Mouse (Mus musculus) R1 (cell line): Measurements from ENCODE around the gene Rgl2.
"Not testable (repeated sequence)": the region's sequence is repeated elsewhere in the genome, so short reads cannot be mapped to it uniquely, and the experiment has no call there.

Experiments used
- DNase-seq: peaks from one replicate; pipeline ENCODE4 v3.0.0-alpha.2; 2018; ENCODE audit warnings: low read depth, low spot score

Gene Rgl2

DNA sequence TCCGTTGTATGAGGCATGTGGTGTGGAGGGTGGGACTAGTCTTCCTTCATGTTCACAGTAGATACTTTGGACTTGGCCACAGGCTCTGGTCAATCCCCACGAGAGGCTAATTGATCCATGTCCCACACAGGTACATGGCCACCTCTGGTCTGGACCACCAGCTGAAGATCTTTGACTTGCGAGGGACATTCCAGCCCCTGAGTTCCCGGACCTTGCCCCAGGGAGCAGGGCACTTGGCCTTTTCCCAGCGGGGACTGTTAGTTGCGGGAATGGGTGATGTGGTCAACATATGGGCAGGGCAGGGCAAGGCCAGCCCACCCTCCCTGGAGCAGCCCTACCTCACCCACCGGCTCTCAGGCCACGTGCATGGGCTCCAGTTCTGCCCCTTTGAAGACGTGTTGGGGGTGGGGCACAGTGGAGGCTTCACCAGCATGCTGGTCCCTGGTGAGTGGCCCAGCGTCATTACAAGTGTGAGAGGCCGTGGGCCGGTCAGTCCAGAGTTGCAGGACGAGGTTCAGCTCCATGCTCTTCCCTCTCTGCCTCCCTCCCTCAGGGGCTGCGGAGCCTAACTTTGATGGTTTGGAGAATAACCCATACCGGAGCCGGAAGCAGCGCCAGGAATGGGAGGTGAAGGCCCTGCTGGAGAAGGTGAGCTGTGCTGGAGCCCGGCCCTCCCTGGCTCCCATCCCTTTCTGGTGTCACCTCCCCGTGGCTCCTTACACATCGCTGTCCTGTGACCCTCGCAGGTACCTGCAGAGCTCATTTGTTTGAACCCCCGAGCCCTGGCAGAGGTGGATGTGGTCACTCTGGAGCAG is 19.0 kb downstream of the Rgl2 start:
- DNase-seq, result no peak

DNA sequence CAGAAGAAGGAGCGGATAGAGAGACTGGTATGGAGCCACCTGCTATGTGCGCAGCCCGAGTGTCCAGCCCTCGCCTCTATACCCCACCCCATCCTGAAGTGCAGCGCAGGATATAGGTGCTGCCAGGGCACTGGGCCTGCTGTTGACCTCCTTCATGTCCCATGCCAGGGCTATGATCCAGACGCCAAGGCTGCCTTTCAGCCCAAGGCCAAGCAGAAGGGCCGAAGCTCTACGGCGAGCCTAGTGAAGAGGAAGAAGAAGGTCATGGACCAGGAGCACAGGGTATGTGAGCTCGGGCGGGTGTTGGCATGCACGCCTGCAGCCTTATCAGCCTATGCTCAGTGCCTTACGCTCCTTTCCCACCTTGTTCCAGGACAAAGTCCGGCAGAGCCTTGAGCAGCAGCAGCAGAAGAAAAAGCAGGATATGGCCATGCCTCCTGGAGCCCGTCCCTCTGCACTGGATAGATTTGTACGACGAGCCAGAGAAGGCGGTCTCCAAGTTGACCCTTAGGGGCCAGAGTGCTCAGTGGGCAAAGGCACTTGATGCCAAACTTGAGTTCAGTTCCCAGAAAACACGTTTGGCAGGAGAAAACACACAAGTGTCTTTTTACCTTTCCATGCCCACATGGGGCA is 19.7 kb downstream of the Rgl2 start:
- no peak for DNase-seq

DNA sequence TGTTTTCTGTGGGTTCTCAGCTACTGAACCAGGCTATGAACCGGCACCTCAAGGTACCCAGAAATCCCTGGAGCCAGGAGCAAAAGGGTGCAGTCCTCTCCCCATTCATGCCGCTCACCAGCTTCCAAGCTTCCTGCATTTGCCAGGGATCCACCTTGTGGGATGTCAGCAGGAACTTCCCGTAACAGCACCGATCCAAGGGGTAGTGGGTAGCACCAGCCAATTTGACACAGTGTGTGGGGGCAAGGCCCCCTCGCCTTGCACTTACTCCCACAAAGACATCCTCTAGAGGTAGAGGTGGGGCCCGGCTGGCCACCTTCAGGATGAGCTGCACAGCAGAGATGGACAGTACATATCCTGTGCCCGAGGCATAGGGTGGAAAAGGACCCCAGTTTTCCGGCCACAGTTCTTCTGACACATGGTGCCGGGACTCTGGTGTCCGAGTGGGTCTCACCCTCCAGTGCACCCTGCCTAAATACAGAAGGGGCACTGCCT is 20.8 kb downstream of the Rgl2 start:
- DNase-seq, result no peak

DNA sequence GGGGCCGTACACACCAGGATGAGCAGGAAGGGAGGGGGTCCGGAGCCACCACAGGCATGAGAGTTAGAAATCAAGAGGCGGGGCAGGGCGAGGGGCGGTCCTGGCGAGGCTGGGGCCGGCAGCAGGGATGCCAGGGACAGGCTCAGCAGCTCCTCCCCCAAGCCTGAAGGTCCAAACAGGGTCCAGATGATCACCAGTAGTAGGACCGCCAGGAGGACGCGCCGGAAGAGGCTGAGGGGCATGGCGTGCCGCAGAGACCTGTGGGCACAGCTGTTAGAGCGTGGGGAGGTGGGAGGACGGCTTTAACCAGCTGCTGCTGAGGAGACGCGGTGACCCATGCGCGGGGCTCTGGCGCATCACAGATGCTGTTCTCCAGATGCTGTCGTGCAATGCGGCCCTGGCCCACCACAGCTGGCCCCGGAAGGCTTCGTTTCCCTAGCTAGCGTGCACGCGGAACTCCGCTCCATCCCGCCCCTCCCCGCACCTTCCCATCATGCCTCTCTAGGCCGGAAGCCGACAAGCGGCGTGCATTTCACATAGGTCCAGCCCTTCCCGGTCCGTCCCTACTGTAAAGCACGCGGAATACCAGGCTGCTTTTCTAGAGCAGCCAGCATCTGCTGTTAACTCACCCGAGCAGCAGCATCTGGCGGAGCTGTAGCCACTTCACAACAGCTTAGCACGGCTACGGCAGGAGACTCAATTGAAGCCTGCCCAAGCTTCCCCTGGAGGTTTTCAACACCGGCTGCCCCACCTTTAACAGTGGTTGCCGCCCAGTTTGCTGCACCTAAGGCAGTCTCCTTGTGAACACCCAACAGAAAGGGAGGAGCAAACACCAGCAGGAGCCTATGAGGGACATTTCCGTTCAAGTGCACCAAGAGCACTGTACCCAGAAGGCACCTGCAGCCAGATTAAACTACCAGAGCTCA is 21.9 kb downstream of the Rgl2 start, which contains the start of gene B3galt4:
Gene B3galt4, minus strand, starts transcription at position 468 of the 926 bp plus-strand sequence.
- peak; percentile 97 for DNase-seq

DNA sequence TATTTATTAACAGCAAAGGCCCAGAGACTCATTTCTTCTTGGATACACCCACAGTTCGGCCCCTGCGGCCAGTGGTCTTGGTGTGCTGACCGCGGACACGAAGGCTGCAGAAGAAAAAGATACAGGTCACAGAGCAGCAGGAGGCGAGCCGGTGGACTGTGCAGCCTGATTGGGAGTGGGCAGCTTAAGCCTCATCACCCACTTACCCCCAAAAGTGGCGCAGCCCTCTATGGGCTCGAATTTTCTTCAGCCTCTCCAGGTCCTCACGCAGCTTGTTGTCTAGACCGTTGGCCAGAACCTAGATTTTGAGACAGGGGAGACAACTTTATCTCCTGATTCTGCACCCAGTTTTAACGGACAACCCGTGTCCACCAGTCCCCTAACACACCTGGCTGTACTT is 22.7 kb downstream of the Rgl2 start:
- not testable (repeated sequence) for DNase-seq

DNA sequence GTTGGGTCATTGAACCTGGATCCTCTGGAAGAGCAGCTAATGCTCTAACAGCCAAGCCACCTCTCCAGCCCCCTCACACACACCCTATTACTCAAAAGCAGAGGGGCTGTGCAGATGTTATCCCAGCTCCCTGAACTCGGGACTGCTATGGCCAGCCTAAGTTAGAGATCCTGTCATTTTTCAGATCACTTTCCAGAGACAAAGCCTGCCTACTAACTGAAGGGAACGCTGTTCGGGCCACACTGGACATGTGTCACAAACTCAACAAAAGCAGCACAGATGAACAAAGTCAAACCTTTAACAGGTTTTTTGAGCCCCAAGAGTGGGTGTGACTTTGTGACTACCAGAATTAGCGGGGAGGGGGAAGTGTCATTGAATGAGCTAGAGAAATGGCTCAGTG is 23.5 kb downstream of the Rgl2 start:
- no peak for DNase-seq

DNA sequence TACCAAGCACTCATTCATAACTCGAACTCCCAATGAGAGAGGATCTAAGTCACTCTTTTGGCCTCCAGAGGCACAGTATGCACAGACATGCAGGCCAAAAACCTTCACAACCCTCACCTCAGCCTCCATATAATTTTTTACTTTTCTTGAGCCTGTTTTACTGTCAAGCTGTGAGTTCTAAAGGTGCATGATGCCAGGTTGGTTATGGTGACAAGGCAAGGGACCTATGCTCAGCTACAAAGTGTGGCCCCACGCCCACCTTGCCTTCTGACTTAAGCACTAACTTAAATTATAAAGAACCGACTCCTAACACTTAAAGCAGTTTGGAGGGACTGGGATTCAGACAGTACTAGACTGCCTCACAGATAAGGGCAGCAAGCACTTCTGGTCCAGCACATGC is 24.0 kb downstream of the Rgl2 start:
- no peak for DNase-seq

DNA sequence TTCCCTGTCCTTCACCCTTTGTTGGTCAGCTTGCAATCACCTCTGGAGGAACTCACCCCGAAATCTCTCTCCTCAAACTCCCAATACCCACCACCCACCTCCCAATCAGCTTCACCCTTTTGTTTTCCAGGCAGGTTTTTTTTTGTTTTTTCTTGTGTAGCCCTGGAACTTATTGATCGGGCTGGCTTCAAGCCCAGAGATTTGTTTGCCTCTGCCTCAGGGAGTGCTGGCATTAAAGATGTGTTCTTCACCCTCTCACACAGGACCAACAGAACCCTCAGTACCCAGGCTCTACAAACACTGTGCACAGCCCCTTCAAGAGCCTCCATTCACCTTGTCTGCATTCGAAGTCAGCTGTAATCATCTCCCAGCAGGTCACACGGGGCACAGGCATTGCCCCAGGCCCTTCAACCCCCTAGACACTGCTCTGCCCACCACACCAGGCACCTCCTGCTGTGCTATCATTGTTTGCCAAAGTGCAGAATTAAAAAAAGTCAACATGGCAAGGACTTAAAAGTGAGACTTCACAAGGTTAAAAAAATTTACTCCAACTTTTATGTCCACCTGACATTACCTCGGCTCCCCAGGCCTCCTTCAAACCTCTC is 24.7 kb downstream of the Rgl2 start:
- no peak for DNase-seq

DNA sequence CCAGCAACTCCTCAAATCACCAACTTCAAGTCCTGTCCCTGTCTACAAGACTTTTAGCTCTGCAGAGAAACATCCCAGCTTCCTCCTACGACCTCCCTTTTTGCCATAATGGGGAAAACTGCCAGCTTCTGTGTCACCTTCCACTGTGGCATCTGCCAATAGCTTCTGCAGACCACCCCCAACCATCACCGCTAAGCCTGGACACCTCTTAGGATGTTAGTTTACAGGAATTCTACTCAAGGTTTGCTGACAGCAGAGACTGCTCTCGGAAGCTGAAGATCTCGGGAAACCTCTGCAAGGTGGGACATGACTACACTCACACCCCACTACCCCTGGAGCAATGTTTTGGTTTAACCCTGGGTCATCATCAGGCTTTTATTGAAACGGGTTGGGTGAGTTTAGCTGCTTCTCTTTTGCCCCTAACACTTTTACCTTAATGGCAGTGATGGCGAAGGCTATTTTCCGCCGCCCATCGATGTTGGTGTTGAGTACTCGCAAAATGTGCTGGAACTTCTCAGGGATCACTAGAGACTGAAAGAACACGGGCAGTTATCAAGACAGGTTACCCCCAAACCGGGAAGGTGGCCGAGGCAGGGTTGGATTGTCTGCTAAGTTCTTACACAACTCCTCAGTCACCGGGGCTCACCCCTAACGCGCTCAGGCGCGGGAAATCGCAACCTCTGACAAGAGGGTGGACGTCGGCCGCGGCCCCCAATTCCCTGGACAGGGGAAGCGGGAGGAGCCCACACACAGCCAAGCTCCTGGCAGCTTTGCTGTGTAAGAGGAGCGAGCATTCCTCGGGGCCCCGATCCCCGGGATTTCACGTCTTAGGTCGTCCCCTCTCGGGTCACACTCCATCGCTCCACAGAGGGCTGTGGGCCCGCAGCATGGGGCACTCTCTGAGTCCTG is 25.6 kb downstream of the Rgl2 start:
- no peak for DNase-seq

DNA sequence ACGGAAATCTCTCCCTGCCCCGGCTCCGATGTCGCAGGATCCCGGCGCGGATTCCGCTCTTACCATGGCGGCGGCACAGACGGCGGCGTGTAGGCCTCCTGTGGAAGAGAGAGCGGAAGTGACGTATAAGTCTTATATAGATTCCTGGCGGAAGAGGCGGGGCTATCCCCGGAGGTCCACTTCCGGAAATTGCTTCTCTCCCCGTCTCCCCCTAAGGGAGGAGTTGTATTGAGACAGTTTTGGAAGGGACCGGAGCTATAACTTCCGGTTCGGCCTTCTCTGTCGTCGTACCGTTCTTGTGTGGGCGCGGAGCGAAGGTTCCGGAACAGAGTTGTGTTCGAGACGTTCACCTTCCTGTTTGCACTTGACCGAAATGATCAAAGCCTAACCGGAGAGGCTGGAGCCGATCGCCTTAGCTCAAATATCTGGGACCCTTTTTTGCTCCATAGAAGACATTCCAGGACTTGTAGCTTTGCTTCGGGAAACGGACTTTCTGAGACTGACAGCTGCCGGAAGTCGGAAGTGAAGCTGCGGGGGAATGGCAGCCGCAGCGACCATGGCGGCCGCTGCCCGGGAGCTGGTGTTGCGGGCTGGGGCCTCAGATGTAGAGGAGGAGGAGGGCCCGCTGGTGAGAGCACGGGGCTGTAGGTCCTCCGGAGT is 26.3 kb downstream of the Rgl2 start, which contains the start of the genes Vps52 and Rps18:
Gene Vps52, plus strand, starts transcription at position 258 of the 660 bp plus-strand sequence.
Gene Rps18, minus strand, starts transcription at position 447 of the 660 bp plus-strand sequence.
- peak; percentile 99 for DNase-seq

DNA sequence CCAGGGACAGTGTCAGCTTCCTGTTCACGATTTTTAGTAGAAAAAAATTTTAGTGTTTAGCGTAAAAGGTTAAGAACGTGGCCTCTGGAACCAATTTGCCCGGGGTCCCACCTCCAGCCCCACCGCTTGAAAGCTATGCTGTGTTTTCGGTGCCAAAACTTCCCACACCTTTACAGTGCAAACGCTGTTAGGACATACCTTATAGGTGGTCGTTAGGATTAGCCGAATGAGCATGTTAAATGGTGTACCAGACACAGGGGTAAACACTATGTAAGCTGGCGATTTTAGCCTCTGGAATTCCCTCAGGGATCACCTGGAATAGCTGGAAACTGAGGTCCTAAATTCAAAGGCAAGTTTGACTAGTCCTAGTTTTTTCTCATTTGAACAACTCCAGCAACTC is 27.0 kb downstream of the Rgl2 start:
- DNase-seq, result no peak

DNA sequence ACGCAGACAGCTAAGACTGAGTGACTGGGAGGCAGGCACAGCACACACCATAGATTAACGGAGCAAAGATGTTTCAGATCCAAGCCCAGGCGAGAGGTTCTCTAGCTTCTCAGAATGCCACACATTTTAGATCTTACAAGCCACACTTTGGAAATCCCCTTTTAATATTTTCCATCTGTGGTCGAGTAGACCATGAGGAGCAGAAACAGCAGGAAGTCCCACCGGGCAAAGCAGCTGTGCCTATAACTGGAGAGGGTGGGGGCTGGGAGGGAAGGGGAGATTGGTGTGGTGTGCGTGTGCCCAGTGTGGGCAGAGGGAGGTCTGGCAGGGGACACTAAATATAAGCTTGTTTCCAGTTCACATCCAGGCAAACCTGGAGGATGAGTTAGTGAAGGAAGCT is 28.1 kb downstream of the Rgl2 start:
- DNase-seq, result no peak

DNA sequence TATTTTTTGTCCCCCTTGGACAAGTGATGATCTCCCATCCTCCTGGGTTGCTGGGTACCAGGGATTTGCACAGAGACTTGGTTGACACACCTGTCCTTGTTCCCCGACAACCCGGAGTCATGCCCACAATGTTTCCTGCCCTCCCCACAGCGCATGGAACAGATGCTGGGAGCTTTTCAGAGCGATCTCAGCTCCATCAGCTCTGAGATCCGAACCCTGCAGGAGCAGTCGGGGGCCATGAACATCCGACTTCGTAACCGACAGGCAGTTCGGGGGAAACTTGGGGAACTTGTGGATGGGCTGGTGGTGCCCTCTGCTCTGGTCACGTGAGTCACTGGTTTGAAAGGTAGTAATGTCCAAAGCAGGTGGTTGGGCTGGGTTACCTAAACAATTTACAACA is 29.1 kb downstream of the Rgl2 start:
- DNase-seq, result no peak

DNA sequence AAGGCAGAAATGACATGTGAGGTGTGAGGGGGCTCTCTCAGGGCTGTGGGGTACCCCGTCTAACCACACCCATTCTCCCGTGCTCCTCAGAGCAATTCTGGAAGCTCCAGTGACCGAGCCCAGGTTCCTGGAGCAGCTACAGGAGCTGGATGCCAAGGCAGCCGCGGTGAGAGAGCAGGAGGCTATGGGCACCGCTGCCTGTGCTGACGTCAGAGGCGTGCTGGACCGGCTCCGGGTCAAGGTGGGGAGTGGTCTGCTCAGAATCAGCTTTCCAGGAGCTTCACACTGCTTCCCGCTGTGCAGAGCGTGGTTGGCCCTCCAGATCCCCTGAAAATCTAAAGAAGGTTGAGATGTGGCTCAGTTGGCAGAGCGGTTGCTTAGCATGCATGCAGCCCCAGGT is 29.8 kb downstream of the Rgl2 start:
- DNase-seq, result no peak

DNA sequence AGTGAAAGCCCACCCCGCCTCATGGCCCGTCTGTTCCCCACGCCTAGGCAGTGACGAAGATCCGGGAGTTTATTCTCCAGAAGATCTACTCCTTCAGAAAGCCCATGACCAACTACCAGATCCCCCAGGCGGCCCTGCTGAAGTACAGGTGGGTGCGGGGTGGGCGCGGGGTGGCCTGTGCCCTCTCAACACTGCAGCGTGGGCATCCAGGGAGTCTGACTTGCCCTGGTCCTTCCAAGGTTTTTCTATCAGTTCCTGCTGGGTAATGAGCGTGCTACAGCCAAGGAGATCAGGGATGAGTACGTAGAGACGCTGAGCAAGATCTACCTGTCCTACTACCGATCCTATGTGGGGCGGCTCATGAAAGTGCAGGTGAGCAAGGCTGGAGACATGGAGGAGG is 30.6 kb downstream of the Rgl2 start:
- DNase-seq, result no peak

DNA sequence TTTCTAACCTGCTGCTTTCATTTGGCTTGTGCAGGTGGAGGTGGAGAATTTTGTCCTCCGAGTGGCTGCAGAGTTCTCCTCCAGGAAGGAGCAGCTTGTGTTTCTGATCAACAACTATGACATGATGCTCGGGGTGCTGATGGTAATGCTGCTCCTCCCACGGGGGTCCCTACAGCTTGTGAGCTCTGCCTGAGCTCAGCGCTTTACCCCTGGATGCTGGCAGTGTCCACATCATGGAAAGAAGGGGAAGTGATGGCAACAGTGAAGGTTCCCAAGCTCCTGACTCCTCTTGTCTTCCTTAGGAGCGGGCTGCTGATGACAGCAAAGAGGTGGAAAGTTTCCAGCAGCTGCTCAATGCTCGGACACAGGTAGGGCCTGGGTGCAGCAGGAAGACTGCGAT is 33.5 kb downstream of the Rgl2 start:
- no peak for DNase-seq

DNA sequence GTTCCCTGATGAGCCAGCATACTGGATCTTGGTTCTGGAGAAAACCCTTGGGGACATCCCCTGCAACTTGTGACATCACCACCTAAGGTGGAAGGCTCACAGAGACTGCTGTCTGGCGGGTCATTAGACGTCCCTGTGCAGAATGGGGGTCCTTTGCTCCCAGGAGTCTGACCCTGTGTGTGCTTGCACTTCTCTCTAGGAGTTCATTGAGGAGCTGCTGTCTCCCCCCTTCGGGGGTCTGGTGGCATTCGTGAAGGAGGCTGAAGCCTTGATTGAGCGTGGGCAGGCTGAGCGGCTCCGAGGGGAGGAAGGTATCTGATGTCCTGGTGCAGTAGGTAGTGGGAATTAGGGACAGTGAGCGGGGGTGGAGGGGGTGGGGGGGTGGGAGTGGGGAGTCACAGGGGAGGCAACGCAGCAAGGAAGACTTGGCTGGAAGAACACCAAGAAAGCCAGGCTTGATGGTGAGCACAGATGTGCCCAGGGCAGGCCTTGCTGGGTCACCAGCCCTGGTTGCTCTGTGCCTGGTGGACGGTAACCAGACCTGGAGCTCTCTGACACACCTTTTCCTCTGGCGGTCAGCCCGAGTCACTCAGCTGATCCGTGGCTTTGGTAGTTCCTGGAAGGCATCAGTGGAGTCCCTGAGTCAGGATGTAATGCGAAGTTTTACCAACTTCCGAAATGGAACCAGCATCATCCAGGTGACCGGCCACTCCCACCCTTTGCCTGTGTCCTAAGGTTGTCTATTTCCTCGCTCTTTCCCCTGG is 35.9 kb downstream of the Rgl2 start:
- DNase-seq, result no peak

DNA sequence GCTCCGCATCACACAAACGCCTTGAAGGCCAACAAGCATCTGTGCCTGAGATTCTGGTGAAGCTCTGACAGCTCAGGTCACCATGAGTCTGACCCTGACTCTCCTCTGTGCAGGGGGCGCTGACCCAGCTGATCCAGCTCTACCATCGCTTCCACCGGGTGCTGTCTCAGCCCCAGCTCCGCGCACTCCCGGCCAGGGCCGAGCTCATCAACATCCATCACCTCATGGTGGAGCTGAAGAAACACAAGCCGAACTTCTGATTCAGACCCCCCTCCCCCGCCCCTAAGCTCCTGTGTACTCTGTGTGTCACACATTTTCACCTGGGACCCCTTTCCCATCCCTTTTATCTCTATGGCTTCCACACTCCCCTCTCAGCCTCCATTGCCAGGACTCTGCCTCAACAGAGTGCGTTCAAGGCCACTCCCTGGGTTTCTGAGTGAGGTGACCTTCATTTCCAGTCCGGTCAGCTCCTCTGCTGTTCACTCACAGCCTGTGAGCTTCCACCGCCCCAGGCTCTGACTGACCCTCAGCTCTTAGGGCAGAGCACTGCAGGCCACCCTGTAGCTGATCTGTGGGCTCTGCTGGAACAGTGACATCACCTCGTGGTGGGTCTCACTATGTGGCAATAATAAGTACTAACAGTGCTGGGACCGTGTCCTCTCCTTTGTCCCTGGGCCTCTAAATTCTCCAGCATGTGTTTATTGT is 36.7 kb downstream of the Rgl2 start:
- DNase-seq, result no peak
